ENCODE assay signal across 21 mouse cellular contexts in the genomic region with DNA sequence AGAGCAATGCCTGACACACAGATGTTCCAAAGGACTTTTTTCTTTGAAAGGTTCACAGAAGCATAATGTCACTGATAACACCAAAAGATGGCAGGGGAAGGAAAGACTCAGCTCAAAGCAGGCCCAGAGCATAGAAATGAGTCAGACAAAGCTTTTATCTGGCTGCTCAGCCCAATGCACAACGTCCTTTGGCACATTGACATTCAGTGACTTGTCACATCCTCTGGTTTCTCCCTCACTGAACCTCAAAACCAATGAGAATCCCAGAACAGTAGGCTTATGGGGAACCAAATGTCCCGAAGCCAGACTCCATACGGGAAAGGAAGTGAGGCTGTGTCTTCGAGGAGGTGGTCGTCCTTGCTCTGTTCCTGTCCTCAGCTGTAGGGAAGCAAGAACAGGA.
A peak's percentile ranks its signal among the peaks of the same experiment; 100 is the strongest.
DNase-seq lines count a peak whose midpoint lies in the region; ATAC-seq and TF ChIP-seq lines count a peak whose summit lies in the region.
"Had no signal": no experiment of that assay in that cellular context is flagged by ENCODE, and none has a peak within 500 bp of the region (broad histone marks: within the 10 kb centered on the region; RNA-seq: fewer than 3 reads in every experiment).

No protein-coding gene starts in this region.

- H3K4me3 ChIP-seq in midbrain, embryonic 11.5 days (ENCODE audit: low read depth, low read length) = no peak overlapping the region
- no peak overlapping the region for H3K4me3 ChIP-seq in midbrain, embryonic 13.5 days (replicated peaks)
- H3K4me3 ChIP-seq in MEL (ENCODE audit: control insufficient read depth in 1 of 2, insufficient read depth in 1 of 2, low read depth in 2 of 2, low read length in 2 of 2) = no peak overlapping the region
- H3K4me3 ChIP-seq in forebrain, embryonic 12.5 days (replicated peaks) = no peak overlapping the region
- H3K4me3 ChIP-seq: embryonic facial prominence, embryonic 15.5 days; erythroblast, embryonic 14.5 days; forebrain, embryonic 10.5 days; forebrain, embryonic 15.5 days; hindbrain, embryonic 13.5 days had no signal

- no peaks in the 10 kb centered on the region for H3K79me2 ChIP-seq in MEL (ENCODE audit: control insufficient read depth, insufficient read depth, low read length, poor library complexity)

- H3K27ac ChIP-seq in midbrain, embryonic 11.5 days (ENCODE audit: low read depth, low read length) = no peak overlapping the region
- no peak overlapping the region for H3K27ac ChIP-seq in midbrain, embryonic 13.5 days
- H3K27ac ChIP-seq in MEL (ENCODE audit: control insufficient read depth, low read depth, low read length) = no peak overlapping the region
- H3K27ac ChIP-seq in forebrain, embryonic 12.5 days = no peak overlapping the region
- H3K27ac ChIP-seq: embryonic facial prominence, embryonic 15.5 days; forebrain, embryonic 10.5 days; forebrain, embryonic 15.5 days; hindbrain, embryonic 13.5 days; hindbrain, postnatal 0 days had no signal

- H3K4me2 ChIP-seq in midbrain, embryonic 11.5 days = no peak overlapping the region
- H3K4me2 ChIP-seq in midbrain, embryonic 13.5 days (replicated peaks) = no peak overlapping the region
- H3K4me2 ChIP-seq in forebrain, embryonic 12.5 days = no peak overlapping the region
- H3K4me2 ChIP-seq: embryonic facial prominence, embryonic 15.5 days; forebrain, embryonic 15.5 days; hindbrain, embryonic 13.5 days had no signal

- H3K9me3 ChIP-seq in midbrain, embryonic 11.5 days (ENCODE audit: control insufficient read depth, low read length) = no peaks in the 10 kb centered on the region
- no peaks in the 10 kb centered on the region for H3K9me3 ChIP-seq in midbrain, embryonic 13.5 days
- no peaks in the 10 kb centered on the region for H3K9me3 ChIP-seq in MEL (replicated peaks; ENCODE audit: insufficient read depth, low read length)
- no peaks in the 10 kb centered on the region for H3K9me3 ChIP-seq in forebrain, embryonic 12.5 days
- H3K9me3 ChIP-seq: embryonic facial prominence, embryonic 15.5 days; forebrain, embryonic 10.5 days; forebrain, embryonic 15.5 days; hindbrain, embryonic 13.5 days had no signal

- no peaks in the 10 kb centered on the region for H3K27me3 ChIP-seq in midbrain, embryonic 11.5 days (ENCODE audit: control insufficient read depth, insufficient read depth, low read length)
- peaks cover 16% of the 10 kb centered on the region for H3K27me3 ChIP-seq in midbrain, embryonic 13.5 days
- H3K27me3 ChIP-seq in MEL (ENCODE audit: control insufficient read depth in 1 of 2, insufficient read depth in 2 of 2, low read length in 2 of 2) = no peaks in the 10 kb centered on the region
- no peaks in the 10 kb centered on the region for H3K27me3 ChIP-seq in forebrain, embryonic 12.5 days
- H3K27me3 ChIP-seq: CH12.LX; embryonic facial prominence, embryonic 15.5 days; forebrain, embryonic 15.5 days; hindbrain, embryonic 13.5 days had no signal

- TF ChIP-seq POLR2A in MEL (IDR thresholded peaks at IDR 0.05; ENCODE audit: control insufficient read depth in 1 of 2, insufficient read depth in 1 of 2, low read depth in 1 of 2, low read length in 2 of 2, poor library complexity in 1 of 2) = no peak

- TF ChIP-seq EP300 in MEL (IDR thresholded peaks at IDR 0.05; ENCODE audit: low read depth in 1 of 2, low read length in 2 of 2) = no peak; a peak in 1 of 4 replicates

- H3K4me1 ChIP-seq in midbrain, embryonic 11.5 days (ENCODE audit: control insufficient read depth, insufficient read depth, low read length) = peaks cover 4% of the 10 kb centered on the region
- H3K4me1 ChIP-seq in midbrain, embryonic 13.5 days (replicated peaks) = peaks cover 9% of the 10 kb centered on the region
- peaks cover 0 to 2% of the 10 kb centered on the region in 2 experiments; a peak in 1 of 4 replicates for H3K4me1 ChIP-seq in MEL (ENCODE audit: control insufficient read depth in 1 of 2, insufficient read depth in 2 of 2, low read length in 2 of 2)
- peaks cover 6% of the 10 kb centered on the region; the same call in 1 of the 2 replicates for H3K4me1 ChIP-seq in forebrain, embryonic 12.5 days
- H3K4me1 ChIP-seq: embryonic facial prominence, embryonic 15.5 days; forebrain, embryonic 15.5 days had no signal

- H3K9ac ChIP-seq in midbrain, embryonic 11.5 days (ENCODE audit: low read length) = no peak overlapping the region
- H3K9ac ChIP-seq in midbrain, embryonic 13.5 days (replicated peaks) = no peak overlapping the region
- H3K9ac ChIP-seq in MEL (ENCODE audit: control insufficient read depth, low read depth, low read length, poor library complexity, severe bottlenecking) = no peak overlapping the region
- H3K9ac ChIP-seq in forebrain, embryonic 12.5 days = no peak overlapping the region
- H3K9ac ChIP-seq: embryonic facial prominence, embryonic 15.5 days; forebrain, embryonic 15.5 days; hindbrain, embryonic 13.5 days had no signal

- peak; percentile 62 for DNase-seq in midbrain, embryonic 11.5 days (ENCODE audit: low spot score, missing footprints)
- DNase-seq in MEL (ENCODE audit: low read depth, low spot score) = peak; percentile 44
- DNase-seq in urinary bladder, postnatal 10 days (ENCODE audit: low spot score) = no peak
- DNase-seq: adrenal gland, postnatal 10 days; cerebellum, adult 11 months; cerebellum, adult 8-10 months; cerebellum, postnatal 14 days; embryo, embryonic 11 days; gastrocnemius, postnatal 10 days; heart, postnatal 10 days had no signal

- TF ChIP-seq CTCF in MEL (IDR thresholded peaks at IDR 0.05 in 2 of 3, conservative IDR thresholded peaks at IDR 0.05 in 1 of 3; ENCODE audit: control insufficient read depth in 1 of 3, insufficient read depth in 1 of 3, low read depth in 2 of 3, low read length in 3 of 3, poor library complexity in 1 of 3, severe bottlenecking in 1 of 3) = no peak

- no peaks in the 10 kb centered on the region for H3K36me3 ChIP-seq in midbrain, embryonic 11.5 days (ENCODE audit: control insufficient read depth, insufficient read depth, low read length)
- H3K36me3 ChIP-seq in midbrain, embryonic 13.5 days = no peaks in the 10 kb centered on the region
- no peaks in the 10 kb centered on the region; a peak in 1 of 4 replicates for H3K36me3 ChIP-seq in MEL (ENCODE audit: control insufficient read depth in 1 of 2, insufficient read depth in 2 of 2, low read length in 2 of 2)
- no peaks in the 10 kb centered on the region for H3K36me3 ChIP-seq in forebrain, embryonic 12.5 days (replicated peaks)
- H3K36me3 ChIP-seq: embryonic facial prominence, embryonic 15.5 days; forebrain, embryonic 10.5 days; forebrain, embryonic 15.5 days; hindbrain, embryonic 13.5 days had no signal

- no peak for ATAC-seq in midbrain, embryonic 11.5 days (ENCODE audit: low FRiP score)
- ATAC-seq in midbrain, embryonic 13.5 days = no peak
- ATAC-seq in inflammation-experienced regulatory T-cells, adult 6 months = peak; percentile 65
- ATAC-seq in forebrain, embryonic 12.5 days (ENCODE audit: low FRiP score) = no peak
- ATAC-seq: forebrain, embryonic 15.5 days; hindbrain, postnatal 0 days; intestine, embryonic 16.5 days had no signal

- no peak for TF ChIP-seq RAD21 in MEL (IDR thresholded peaks at IDR 0.05; ENCODE audit: low read depth, low read length)

- WGBS in midbrain, embryonic 11.5 days = 79% methylated on average over 5 of the region's 5 CpGs
- 80% methylated on average over 5 of the region's 5 CpGs for WGBS in midbrain, embryonic 13.5 days
- WGBS in forebrain, embryonic 12.5 days = 80% methylated on average over 5 of the region's 5 CpGs

TF ChIP-seq in MEL, 35 proteins besides CTCF, POLR2A, EP300 and RAD21:
- TF ChIP-seq CHD2 (IDR thresholded peaks at IDR 0.05; ENCODE audit: low read length) (no peak), USF1 (IDR thresholded peaks at IDR 0.05; ENCODE audit: low read depth, low read length) (no peak), MYC (IDR thresholded peaks at IDR 0.05; ENCODE audit: low read depth, low read length) (no peak), RCOR1 (IDR thresholded peaks at IDR 0.05; ENCODE audit: low read depth, low read length) (no peak), GATA1 (IDR thresholded peaks at IDR 0.05; ENCODE audit: low read depth, low read length) (no peak), CHD1 (IDR thresholded peaks at IDR 0.05; ENCODE audit: low read depth, low read length) (no peak), ETS1 (IDR thresholded peaks at IDR 0.05; ENCODE audit: low read depth, low read length) (no peak)
